Mouse (Mus musculus) splenic B cell, adult 2 months (primary cell): ENCODE results near the gene Mcmbp.

ENCODE experiments used
- DNase-seq: peaks from one replicate; pipeline ENCODE4 v3.0.0-alpha.2; 2011; ENCODE audit warnings: low read depth, low spot score
- H3K27me3 ChIP-seq: 2 replicates; pipeline ENCODE4 v1.6.1; 2012; ENCODE audit warnings: mild to moderate bottlenecking, low read length, moderate library complexity, mixed read lengths; ENCODE audit not compliant: control insufficient read depth, poor library complexity, insufficient read depth, severe bottlenecking
- H3K36me3 ChIP-seq: 2 replicates; pipeline ENCODE4 v1.6.1; 2012; ENCODE audit warnings: mild to moderate bottlenecking, low read length, moderate library complexity, mixed read lengths; ENCODE audit not compliant: control insufficient read depth, poor library complexity, insufficient read depth, severe bottlenecking

Mcmbp gene

DNA sequence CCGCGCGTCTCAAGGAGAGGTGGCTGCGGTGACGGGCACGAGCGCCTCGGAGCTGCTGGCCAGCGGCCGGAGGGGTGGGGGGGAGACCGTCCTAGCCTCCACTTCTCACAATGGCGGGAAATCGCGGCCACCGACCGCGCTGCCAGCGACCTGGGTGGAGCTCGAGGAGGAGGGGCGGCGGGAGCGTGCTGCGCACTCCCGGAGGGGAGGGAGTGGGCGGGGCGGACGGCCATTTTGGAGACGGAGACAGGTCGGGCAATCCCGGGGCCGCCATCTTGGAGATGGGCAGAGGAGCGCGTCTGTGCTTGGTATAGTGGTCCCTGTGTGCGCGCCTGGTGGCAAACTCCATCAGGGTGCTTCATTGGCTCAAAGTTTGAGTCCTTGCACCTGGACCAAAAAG, at the start of gene Mcmbp:
Mcmbp (minus strand) TSS at position 162 of the 400 bp plus-strand sequence.
- DNase-seq, result peak; percentile 95
- Histone ChIP-seq H3K36me3 (no peaks in the 10 kb centered on the region), H3K27me3 (no peaks in the 10 kb centered on the region)

GRCm38 (mm10) chr7:128790045-128790444, 49.8 kb upstream of the Mcmbp start:
- no peaks in the 10 kb centered on the region for H3K27me3 ChIP-seq
- no peak for DNase-seq
- 0 out of 2 replicates have a peak, but pooled peaks cover 2% of the 10 kb centered on the region for H3K36me3 ChIP-seq

DNA sequence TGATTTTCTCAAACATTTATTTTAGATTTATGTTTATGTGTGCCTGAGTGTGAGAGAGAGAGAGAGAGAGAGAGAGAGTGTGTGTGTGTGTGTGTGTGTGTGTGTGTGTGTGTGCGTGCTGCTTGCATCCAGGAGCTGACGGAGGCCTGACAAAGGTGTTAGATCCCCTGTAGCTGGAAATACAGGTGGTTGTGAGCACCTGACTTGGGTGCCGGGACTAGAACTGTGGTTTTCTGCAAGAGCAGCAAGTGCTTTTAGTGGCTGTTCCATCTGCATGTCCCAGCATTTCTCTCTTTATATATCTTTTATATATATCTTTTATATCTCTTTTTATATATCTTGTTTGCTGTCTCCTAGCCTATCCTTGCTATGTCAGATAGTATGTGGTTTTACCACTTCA, 41.6 kb upstream of the Mcmbp start:
- no peaks in the 10 kb centered on the region for H3K27me3 ChIP-seq
- no peak for DNase-seq
- peaks cover 8% of the 10 kb centered on the region for H3K36me3 ChIP-seq

GRCm38 (mm10) chr7:128779305-128779704, 39.0 kb upstream of the Mcmbp start:
- H3K36me3 ChIP-seq, result peaks cover 6% of the 10 kb centered on the region
- peak; percentile 51 for DNase-seq
- H3K27me3 ChIP-seq, result no peaks in the 10 kb centered on the region

- Histone ChIP-seq H3K36me3 (peaks cover 9% of the 10 kb centered on the region), H3K27me3 (no peaks in the 10 kb centered on the region)
- no peak for DNase-seq
These were observed 36.9 kb upstream of the Mcmbp start for GRCm38 (mm10) chr7:128777201-128777600.

DNA sequence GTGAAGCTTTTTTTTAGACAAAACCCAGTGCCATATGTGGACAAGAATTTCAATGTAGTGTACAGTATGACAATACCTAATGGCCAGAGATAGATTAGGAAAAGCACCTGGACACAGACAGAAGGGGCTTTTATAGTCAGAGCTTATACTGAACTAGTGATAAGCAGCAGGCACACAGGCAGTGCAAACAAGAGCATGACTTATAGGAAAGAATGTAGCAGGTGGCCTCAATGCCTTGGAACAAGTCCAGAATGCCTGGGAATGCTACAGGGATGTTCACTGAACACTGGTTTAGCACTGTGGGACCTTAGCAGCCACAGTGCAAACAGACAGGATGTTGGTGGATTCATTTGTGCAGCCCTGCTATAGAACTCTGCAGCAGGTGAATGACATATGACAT, 26.4 kb upstream of the Mcmbp start:
- no peak for DNase-seq
- H3K36me3 ChIP-seq, result peaks cover 18% of the 10 kb centered on the region
- no peaks in the 10 kb centered on the region for H3K27me3 ChIP-seq

DNA sequence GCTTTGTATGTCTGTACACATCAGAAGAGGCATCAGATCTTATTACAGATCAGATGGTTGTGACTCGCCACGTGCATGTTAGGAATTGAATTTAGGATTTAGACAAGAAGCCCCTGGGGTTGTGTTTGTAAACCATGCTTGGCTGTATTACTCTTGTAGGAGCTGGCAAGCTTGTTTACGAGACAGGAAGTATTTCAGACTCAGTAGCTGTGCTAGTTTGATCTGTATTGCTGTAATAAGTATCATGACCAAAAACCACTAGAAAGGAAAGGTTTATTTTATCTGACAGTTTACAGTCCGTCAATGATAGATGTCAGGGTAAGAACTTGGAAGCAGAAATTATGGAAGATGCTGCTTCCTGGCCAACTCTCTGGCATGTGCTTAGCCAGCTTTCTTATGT, 18.7 kb upstream of the Mcmbp start:
- Histone ChIP-seq H3K36me3 (peaks cover 29% of the 10 kb centered on the region; the same call in 1 of the 2 replicates), H3K27me3 (no peaks in the 10 kb centered on the region)
- no peak for DNase-seq

- Histone ChIP-seq H3K27me3 (no peaks in the 10 kb centered on the region), H3K36me3 (peaks cover 30% of the 10 kb centered on the region)
- no peak for DNase-seq
These were observed 15.1 kb upstream of the Mcmbp start for GRCm38 (mm10) chr7:128755396-128755795.

DNA sequence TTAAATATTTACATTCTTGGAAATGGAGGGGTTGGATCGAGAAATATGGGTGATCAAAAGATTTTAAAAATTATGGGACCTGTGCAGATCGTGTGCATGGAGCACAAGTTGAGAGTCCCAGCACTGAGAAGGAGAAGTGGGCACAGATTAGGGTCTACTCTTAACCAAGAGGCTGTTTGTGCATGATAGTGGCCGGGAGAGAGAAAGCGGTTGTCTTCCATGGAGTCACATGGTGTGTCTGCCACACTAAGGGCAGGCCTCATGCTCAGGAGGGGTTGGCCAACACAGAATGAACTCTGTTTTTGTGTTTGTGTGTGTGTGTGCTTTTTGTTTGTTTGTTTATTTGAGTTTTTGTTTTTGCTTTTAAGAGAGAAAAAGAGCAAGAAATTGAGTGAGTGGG, 11.7 kb upstream of the Mcmbp start:
- H3K36me3 ChIP-seq, result peaks cover 22% of the 10 kb centered on the region
- H3K27me3 ChIP-seq, result no peaks in the 10 kb centered on the region
- DNase-seq, result no peak

- Histone ChIP-seq H3K36me3 (peaks cover 18% of the 10 kb centered on the region), H3K27me3 (no peaks in the 10 kb centered on the region)
- no peak for DNase-seq
These were observed 10.0 kb upstream of the Mcmbp start for GRCm38 (mm10) chr7:128750296-128750695.

DNA sequence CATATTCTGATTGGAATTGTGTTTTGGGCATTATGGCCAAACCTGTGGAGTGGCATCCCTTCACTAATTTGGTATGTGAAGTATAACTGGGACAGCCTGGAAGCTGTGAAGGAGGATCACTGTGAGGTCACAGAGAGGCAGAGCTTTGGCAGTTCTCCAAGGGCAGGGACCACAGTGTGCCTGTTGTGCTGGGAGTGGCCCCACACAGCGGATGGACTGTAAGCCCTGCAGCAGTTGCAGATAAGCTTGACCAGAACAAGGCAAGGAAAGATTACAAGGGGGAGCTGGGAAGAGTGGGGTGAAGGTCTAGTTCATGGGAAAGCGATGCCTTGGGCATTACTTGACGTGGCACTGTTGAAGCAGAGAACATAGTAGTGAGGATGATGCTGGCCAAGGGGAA, 8.5 kb upstream of the Mcmbp start:
- Histone ChIP-seq H3K36me3 (peaks cover 15% of the 10 kb centered on the region), H3K27me3 (no peaks in the 10 kb centered on the region)
- no peak for DNase-seq

- Histone ChIP-seq H3K36me3 (peaks cover 8% of the 10 kb centered on the region; the same call in 1 of the 2 replicates), H3K27me3 (no peaks in the 10 kb centered on the region)
- DNase-seq, result no peak
These were observed 5.9 kb upstream of the Mcmbp start for GRCm38 (mm10) chr7:128746151-128746550.

DNA sequence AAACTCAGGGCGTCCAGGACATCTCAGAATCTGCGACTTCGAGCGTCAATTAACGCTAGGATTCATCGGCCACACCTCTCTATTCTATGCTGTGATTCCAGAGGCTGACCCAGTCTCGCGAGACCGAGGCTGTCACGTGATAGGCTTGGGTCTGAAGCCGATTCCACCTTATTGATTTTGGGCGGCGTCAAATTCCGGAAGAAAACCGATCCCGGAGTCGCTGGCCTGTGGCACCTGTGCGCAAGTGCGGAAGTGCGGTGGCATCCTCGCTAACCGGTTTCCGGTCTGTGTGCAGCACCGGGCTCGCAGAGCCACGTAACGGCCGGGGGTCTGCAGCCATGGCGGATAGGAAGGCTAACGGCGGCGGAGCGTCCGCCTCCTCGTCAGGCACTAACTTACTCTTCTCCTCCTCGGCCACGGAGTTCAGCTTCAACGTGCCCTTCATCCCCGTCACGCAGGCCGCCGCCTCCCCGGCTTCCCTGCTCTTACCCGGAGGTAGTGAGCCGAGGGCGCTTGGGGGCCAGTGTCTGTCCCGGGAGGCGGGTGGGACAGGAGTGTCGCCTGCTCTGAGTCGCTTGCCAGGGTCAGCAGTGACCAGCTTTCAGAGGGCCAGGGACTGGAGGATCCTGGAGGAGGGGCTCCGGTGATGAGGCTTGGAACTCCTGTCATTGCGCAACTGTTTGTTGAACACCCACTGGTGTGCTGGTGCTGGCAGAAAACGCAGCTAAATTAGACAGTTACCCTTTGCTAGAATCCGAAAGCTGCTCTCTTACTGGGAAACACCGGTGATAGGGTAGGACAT, 4.6 kb upstream of the Mcmbp start, which contains the start of gene Sec23ip:
Sec23ip (plus strand) TSS at position 260 of the 802 bp plus-strand sequence.
- DNase-seq, result peak; percentile 99
- 0 out of 2 replicates have a peak, but pooled peaks cover 2% of the 10 kb centered on the region for H3K36me3 ChIP-seq
- H3K27me3 ChIP-seq, result no peaks in the 10 kb centered on the region

DNA sequence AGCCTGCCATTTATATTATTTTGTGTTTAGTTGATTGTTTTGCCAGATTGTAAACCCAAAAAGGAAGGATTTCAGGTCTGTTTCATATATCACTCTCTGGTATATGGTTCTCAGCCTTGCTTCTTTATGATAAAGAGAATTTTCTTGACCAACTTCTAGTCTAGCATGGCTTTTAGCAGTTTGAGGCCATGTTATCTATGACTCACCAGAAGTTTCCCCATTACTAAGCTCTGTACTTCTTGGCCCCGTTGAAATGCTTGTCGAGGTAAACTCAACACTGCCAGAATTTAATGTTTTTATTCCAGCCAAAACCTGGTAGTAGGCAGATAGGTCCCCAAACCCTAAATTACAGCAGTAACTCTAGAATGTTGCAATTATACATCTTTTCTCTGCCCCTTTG, 3.6 kb upstream of the Mcmbp start:
- no peak for DNase-seq
- H3K36me3 ChIP-seq, result no peaks in the 10 kb centered on the region
- no peaks in the 10 kb centered on the region for H3K27me3 ChIP-seq

DNA sequence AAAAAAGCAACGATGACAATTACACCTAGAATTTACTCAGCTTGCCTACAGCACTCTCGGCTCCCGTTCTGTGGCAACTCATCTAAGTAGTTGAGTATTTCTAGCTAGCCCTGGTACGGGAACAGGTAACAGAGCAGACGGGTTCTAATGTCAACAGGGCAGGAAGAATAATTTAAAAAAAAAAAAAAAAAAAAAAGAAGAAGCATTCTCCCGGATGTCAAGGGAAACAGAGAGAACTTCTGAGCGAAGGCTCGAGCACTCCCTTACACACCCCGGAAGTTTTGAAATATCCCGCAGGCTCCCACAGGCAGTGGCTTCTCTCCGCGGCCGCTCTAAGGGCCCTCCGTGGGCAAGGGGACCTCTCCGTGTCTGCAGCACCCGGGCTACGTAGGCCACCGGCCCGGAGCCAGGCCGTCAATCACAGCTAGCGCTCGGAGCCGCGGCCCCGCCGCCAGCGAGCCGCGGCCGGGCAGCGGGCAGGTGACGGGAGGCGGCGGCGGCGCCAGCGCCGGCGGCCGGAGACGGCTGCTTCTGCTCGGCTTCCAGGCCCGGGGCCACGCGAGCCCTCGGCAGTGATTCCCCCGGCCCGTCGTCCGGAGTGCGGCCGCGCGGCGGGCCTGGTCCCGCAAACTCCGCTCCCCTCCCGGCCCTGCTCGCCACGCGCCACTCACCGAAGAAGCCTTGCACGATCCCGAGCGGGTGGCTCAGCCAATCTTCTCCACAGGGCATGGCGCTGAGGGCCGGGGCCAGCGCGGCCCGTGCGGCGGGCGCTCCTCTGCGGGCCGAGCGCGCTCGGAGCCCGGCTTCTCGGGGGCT, 625 bp downstream of the Mcmbp start:
- no peaks in the 10 kb centered on the region for H3K36me3 ChIP-seq
- DNase-seq, result peak; percentile 52

More for the DNA sequence above, 625 bp downstream of the Mcmbp start:
- H3K27me3 ChIP-seq, result no peaks in the 10 kb centered on the region
